Mouse (Mus musculus) right cerebral cortex, postnatal 25 days (tissue): Measurements from ENCODE around the gene Tmem223.
A peak's percentile ranks its signal among the peaks of the same experiment; 100 is the strongest.

Source experiments
- DNase-seq: peaks from one replicate; pipeline ENCODE4 v3.0.0; 2022

Tmem223 gene

DNA sequence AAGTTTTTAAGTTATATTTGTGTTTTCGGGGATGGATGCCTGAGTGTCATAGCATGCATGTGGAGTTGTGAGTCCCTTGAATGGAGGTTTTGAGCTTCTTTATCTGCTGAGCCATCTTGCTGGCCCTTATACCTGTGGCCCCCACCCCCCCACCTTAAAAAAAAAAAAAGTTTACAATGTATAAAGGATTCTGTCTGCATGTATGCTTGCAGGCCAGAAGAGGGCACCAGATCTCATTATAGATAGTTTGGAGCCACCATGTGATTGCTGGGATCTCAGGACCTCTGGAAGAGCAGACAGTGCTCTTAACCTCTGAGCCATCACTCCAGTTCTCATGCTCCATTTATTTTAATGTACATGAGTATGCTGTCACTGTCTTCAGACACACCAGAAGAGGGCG is 23.4 kb upstream of the Tmem223 start:
- no peak for DNase-seq

DNA sequence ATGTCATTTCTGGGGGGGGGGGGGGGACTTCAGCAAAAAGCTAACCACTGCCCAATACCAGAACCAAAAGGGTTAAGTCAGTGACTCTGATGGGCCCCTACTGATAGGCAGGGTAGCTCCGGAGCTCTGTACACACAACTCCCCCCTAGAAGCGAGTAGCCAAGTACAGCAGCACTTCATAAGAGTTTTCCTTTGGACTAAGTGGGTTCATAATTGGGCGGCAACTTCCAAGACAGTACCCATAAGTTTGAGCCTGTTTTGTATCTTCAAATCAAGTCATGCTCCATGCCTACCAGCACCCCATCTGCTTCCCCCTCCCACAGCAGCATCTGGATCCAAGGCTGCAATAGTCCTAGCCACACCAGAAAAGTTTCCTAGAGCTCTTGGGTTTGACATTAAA is 15.1 kb upstream of the Tmem223 start:
- DNase-seq = no peak

DNA sequence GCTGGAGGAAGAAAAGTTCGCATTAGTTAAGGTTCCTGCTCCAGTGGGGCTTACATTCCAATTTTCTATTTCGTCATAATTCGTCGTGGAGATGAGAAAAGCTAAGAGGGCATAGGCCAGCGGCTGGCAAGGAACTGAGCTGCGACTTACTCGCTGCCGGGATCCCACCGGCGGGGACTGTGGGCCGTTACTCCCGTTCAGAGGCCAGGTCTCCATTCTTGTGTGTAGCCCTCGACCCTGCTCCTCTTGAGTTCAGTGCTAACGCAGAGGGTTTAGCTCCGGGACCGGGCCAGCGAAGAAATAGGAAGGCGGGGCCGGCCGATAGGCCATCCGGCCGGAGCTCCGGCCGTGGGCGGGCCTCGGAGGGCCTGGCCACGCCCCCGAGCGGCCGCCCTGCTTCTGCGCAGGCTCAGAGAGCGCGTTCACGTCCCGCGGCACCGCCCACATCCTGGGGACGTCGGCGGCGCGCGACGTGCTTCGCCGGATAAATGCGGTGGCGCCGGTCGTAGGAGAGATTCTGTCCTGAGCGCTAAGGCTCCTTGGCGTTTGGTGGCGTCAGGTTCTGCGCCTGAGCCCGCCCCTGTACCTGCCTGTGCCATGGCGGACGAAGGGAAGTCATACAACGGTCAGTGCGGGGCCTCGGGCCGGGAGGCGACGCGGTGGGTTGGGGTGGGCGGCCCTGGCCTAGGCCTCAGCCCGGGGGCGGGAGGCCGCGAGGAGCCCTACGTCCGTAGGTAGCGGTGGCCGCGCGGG is 14.0 kb upstream of the Tmem223 start, which contains the start of gene Nxf1:
Nxf1 (plus strand) TSS at position 439 of the 753 bp plus-strand sequence.
- DNase-seq = peak; percentile 95

DNA sequence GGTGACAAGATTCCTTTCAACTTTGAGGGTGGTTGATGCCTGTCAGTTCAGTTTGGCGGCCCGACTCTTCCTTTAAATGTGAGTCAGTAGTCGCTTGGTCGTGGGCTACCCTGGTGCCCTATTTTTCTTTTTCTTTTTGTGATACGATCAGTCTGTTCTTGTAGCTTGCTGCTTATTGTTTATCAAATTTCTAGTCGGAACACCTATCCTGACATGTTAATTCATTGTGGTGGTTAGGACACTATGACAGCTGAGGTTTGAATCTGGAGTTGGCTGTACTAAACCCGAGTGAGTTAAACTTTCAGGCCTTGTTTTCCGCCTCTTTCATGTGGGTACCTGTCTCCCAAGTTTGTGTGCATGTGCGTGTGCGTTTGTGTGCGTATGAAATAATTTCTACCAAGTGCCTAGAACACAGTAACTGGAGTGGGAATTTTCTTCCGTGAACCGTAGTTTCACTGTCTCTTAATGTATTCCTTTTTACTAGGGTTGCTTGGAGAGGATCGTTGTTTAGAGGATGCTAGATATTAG is 13.3 kb upstream of the Tmem223 start:
- no peak for DNase-seq

DNA sequence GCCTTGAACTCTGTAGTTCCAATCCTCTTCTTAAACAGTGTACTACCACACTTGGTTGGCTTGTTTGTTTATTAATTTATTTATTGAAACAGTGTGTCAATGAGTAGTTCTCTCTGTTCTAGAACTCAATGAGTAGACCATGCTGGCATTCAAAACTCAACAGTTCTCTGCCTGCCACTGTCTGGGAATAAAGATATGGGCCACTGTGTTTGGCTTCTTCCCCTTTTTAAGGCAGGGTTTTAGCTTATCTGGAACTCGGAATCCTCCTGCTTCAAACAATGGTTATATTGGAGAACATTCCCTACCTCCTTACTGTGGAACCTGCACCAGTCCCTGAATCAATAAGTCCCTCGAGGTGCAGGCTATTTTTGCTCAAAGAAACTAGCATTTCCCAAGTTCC is 11.9 kb upstream of the Tmem223 start:
- DNase-seq = no peak

DNA sequence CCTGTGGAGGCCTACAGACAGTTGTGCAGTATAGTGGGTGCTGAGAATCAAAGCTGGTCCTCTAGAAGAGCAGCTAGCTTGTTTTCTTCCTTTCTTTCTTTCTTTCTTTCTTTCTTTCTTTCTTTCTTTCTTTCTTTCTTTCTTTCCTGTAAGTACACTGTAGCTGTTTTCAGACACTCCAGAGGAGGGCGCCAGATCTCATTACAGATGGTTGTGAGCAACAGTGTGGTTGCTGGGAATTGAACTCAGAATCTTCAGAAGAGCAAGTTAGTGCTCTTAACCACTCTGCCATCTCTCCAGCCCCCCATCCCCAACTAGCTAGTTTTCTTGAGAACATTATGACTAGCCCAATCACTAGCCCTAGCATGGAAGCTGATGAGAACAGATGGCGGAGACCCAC is 10.0 kb upstream of the Tmem223 start:
- DNase-seq = no peak

DNA sequence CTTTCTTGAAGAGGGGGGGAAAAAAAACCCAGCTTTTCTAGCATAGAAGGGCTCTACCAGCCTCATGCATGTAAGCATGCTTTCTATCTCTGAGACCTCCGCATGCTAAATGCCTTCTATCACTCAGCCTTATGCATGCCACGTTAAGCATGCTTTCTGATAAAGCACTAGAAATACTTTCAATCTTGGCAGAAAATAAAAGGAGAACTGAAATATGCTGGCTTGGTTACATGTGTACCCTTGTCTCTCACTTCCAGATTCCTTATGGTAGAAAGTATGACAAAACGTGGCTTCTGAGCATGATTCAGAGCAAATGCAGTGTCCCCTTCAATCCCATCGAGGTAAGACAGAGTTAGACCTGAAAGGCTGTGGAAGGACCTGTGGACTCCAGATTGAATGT is 7.5 kb upstream of the Tmem223 start:
- DNase-seq = no peak

DNA sequence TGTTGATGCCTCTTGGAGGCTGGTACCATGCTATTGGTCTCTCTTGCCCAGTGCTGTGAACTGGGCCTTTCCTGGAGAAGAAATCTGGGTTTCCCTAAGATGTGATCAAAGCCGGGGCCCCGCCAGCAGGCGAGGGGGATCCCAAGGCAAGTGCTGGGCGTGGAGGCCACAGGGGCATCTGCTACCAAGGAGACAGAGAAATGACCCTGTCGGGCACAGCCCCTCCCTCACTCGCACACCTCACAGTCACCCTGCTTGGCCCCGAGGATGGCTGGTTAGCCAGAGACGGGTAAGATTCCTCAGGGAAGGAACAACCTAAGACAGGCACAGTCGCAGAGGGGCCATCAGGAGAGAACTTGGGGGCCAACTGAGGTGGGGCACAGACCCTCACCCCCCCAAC is 5.2 kb upstream of the Tmem223 start:
- DNase-seq = no peak

DNA sequence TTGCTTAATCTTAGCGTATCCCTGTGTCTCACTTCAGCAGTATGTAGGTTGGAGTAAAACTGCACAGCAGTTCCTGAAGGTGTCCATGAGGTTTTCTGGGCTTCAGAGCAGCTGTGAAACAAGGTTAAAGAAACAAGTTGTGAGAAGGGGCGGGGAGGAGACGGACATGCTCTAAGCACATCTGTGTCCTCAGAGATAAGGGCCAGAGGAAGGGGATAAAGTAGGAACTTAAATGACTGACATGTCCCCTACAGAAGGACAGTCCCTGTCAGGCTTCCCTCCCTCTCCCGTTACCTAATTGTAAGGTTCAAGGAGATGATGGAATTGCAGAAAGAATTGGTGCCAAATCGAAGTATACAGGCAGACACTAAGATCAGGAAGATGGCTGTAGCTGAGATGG is 2.2 kb downstream of the Tmem223 start:
- no peak for DNase-seq

DNA sequence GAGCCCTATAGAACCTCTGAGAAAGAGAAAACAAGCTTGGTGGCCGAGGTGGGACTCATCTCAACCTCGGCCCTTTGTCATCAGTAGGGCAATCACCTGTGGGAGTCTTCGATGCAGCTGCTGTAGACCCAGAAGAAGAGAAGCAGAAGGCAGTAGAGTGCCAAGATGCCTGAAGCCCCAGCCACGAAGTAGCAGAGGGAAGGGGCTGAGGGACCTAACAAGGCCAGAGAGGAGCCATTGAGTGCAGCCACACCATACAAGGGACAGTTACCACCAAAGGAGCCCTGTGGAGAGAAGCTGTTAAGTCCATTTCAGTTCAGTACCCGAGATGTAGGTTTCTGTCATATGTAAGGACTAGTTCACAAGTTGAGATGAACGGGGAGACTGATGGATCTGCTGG is 2.6 kb downstream of the Tmem223 start:
- DNase-seq = no peak

DNA sequence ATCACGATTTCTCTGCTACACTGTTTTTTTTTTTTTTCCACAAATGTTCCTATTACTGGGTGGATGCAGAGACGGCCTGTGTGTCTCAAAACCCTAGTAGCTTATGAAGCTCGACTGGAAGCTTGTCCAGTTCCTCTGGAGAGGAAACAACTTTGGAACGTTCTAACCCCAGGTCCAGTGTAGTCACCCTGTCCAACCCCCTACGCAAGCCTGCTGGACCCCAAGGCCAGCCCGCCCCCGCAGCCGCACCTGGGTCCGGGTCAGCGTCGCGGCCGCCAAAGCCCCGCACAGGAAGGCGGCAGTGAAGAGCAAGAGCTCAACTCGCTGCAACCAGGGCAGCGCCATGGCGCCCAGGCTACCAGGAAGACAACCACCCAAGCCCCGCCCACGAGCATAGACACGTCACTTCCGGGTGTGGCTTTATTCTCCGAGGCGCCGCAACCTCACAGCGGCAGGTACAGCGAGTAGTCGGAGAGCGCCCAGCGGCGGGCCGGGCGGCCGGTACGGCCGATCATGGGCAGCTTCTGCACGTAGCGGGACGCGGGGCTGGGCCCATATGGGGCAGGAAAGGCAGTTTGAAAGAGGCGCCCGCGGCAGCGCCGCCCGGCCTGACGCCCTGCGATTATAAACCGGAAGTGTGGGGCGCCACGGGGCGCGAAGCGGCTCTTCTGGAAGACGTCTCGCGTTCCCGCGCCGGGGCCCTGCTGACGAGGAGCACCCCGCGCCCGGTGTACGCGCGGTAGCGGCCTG is 3.5 kb downstream of the Tmem223 start, which contains the start of gene Tmem179b:
Tmem179b (minus strand) TSS at position 382 of the 750 bp plus-strand sequence.
- peak; percentile 97 for DNase-seq

DNA sequence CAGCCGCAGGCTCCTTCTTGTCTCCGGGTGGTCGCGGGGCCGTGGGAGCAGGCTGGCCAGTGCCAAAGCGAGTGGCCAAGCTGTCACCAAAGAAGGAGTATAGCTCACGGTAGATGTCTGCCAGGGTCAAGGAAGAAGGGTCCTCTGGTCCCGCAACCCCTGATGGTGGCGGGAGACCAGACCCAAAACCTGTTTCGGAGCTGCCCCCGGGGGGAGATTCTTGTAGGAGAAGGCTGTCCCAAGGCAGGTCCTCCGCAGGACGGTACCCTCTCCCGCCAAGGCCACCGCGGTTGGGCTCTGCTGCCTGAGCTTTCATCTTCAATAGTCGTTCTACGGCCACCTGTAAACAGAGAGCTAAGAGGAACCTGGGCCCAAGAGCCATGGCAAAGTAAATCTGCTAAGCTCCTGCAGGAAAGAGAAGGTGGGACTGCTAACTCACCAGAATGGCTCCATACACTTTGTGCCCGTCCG is 4.2 kb downstream of the Tmem223 start:
- DNase-seq = no peak

DNA sequence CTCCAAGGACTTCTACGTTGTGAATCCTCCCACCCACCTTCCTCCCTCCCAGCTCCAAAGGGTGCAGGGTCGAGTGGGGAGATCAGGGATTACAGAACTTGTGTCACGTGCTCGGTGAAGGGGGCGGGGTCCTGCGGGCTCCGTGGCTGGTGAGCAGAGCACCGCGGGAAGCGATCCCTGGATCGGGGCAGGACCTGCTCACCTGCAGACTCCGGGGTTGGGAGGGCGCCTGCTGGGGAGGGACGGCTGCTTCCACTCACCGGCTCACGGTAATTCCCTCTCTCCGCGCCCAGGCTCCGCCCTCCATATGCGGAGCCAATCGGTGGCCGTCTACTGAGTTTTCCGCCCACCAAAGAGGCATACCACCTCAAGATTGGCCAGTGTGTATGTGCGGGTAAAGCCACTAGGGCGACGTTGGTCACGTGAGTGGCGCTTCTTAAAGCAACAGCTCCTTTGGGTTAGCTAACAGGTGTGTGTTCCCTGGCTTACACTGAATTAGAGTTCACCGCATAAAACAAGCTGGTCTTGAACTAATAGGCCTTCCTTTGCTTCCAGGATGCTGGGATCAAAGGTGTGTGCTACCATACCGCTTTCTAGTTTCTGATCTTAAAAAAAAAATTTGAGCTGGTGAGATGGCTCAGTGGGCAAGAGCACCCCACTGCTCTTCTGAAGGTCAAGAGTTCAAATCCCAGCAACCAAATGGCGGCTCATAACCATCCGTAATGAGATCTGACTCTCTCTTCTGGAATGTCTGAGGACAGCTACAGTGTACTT is 15.4 kb downstream of the Tmem223 start, which contains the start of gene Taf6l:
Taf6l (minus strand) TSS at position 410 of the 774 bp plus-strand sequence.
- DNase-seq = peak; percentile 89

DNA sequence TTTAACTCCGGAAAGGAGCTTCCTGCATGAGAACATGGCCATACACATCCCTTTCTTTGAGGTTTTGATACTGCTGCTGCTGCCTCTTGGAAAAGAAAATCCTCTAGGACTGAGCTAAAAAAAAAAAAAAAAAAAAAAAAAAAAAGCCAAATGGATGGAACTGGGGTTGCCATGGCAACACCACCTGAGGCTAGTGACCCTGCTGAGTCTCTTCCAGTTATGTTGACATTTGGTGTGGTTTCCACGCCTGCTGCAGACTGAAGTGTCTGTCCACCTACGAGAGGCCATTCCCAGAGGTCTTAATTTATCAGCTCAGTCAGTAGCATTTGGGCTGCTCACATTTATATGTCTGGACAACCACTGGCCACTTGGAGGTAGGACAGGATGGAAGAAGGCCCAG is 17.7 kb downstream of the Tmem223 start:
- no peak for DNase-seq

DNA sequence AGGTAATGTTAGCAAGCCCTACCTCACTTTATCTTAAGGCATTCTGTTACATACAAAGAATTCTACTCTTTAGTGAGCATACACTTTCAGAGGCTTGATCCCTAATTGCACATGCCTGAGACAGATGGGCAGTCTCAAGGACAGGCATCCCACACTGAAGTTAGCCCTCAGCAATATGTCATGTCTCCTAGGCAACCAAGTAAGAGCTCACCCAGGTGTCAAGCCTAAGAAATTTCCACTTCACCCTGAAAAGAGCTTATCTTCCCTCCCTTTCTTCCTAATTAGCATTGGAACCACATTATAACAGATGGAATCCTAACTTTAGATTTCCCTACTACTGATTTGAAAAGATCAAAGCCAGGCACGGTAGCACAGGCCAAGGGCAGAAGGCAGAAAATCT is 18.4 kb downstream of the Tmem223 start:
- DNase-seq = no peak

DNA sequence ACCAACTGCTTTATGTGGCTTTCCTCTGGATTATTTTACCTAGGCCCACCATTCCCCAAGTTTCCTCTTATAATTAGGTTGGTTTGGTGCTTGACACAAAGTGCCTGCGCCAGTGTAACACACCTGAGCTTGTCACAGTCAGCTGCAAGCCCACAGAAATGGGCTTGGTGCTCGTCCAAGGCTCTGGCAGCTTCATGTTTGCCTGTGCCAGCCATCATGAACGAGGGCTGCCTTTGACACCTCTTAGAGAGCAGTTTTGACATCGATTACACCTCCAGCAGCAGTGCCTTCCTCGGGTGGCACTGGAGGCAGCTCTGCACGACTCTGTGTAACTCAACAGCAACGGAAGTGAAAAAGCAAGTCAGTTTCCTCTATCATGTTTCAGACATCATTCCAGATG is 19.4 kb downstream of the Tmem223 start:
- no peak for DNase-seq

DNA sequence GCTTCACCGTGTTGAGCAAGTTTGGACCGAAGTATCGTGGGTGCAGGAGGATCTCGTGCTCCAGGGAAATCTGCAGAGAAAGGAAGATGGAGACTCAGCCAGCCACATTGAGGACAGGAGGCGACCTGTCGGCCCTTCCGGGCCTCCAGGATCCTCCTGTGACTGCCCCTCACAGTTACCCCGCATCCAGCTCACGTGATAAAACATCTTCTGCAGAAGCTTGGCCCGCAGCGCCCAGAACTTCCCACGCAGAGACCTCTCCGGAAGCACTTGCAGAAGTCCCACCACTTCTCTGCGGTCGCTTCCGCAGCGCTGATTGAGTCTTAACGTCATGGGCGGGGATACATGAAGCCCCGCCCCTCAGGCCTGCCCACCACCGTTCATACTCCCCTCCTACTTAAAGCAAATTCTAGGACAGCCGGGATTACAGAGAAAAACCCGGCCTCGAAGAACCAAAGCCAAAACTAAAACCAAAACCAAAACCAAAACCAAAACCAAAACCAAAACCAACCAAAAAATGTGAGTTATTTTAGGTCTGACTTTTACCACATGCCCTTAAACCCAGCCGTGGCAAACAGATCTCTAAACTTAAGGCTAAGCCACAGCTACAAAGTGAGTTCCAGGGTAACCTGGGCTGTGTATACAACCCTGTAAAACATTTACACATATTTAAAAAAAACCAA is 27.6 kb downstream of the Tmem223 start, which contains the start of gene Polr2g:
Polr2g (minus strand) TSS at position 314 of the 683 bp plus-strand sequence.
- peak; percentile 86 for DNase-seq

DNA sequence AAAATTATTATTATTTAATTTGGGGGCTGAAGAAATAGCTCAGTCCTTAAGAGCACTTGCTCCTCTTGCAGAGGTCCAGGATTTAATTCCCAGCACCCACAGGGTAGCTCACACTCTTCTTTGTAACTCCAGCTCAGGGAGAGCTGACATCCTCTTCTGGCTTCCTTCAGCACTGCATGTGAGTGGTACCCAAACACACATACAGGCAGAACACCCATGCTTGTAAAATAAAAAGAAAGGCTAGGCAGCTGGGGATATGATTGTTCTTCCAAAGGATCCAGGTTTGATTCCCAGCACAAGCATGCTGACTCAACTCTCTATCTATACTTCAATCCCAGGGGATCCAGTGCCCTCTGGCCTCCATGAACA is 28.1 kb downstream of the Tmem223 start:
- no peak for DNase-seq

DNA sequence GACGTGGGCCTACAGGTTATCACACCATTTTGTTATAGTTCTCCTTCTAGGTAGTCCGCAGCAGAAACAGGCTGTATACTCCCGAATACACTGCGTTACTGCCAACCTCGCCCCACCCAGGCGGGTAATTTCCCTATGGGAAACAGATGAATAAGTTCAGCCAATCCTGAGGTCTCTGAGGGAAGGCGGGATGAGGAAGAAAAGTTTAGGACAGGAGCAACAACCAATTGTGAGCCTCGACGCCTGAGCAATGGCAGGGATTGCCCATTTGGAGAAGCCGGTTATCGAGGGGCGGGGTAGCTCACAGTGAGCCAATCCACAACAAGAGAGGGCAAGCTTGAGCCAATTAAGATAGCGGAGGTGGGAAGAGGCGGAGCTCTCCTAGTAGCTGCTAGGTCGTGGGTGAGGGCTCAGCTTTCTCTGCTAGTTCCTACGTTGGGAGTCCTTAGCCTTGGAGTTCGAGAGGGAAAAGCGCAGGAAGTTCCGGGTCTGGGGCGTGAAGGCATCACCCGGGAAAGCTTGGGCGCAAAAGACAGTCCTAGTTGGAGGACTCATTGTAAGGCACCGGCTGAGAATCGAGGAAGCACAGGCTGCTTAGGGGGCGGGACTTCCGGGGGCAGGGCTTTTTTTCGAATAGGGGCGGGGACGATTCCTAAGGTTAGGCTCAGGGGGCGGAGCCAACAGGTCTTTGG is 31.5 kb downstream of the Tmem223 start, which contains the start of gene Zbtb3:
Zbtb3 (plus strand) TSS at position 426 of the 692 bp plus-strand sequence.
- DNase-seq = peak; percentile 95

DNA sequence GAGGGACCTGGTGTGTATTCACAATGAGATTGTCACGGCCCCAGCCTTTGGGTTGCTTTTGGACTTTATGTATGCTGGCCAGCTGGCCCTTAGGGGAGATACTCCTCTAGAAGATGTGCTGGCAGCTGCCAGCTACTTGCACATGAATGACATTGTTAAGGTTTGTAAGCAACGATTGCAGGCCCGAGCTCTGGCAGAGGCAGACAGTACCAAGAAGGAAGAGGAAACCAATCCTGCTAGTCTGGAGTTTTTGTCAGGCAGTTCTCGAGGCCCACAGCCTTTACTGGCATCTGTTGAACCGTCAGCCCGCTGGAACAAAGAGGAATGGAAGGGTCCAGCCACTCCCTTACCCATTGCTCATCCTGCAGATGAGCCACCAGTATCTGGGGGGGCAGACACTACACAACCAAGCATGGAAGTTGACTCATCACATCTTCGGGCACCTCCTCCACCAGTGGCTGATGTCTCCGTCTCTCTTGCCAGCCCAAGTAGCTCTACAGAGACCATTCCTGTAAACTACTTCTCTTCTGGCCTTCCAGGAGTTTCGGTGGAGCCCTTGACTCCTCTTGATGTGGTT is 32.5 kb downstream of the Tmem223 start:
- DNase-seq = no peak
